Mouse (Mus musculus): ENCODE measurements at regions not wholly inside any gene's neighbourhood (a gene's known extent, or its start where the extent isn't known, plus 50 kb on each side); places are given as distances from the start of the nearest gene placed in this dataset.

- TF ChIP-seq CTCF (IDR thresholded peaks at IDR 0.05; ENCODE audit: borderline replicate concordance, insufficient read depth, low read depth, low read length) (no peak), POLR2A (IDR thresholded peaks at IDR 0.05; ENCODE audit: borderline replicate concordance, insufficient read depth, low read length) (no peak)
Observed at GRCm38 (mm10) chr15:64470743-64471142, 346.8 kb upstream of the Gm21798 start.
